Mouse (Mus musculus): Measurements from ENCODE around the gene Ccdc43. TPM values are rescaled to one million over a fixed set of nuclear protein-coding genes. Genes with fewer than 3 reads are reported as not detected.

Ccdc43 gene
- total and polyA plus RNA-seq, 2 experiments from 2014 or later: 20.8 to 25.5 TPM

DNA sequence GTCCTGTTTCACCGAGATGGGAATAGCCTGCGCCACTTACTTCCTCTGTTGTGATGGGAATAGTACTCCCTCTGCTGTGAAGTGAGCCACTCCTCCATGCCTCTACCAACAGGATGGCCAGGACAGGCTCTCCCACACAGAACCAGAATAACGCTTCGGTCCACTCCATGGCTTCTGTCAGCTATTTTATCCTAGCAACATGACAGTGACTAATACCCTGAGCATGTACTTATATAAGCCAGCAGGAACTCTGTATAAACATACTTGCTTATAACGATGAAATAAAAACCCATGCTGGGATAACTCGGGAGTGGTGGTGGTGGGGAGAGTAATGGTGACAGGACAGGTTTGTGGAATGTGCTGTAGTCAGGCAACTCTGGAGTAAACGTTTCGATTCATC, 41.7 kb downstream of the Ccdc43 start:
- TF ChIP-seq EP300 (IDR thresholded peaks at IDR 0.05; ENCODE audit: low read depth): no peak
- no peak for TF ChIP-seq CTCF (IDR thresholded peaks at IDR 0.05; ENCODE audit: low read depth)
- Histone ChIP-seq H3K4me2 (ENCODE audit: low read depth, low read length) (no peak overlapping the region), H3K9me3 (replicated peaks; ENCODE audit: control insufficient read depth, low read length) (no peaks in the 10 kb centered on the region), H3K36me3 (replicated peaks; ENCODE audit: control insufficient read depth, insufficient read depth, low read length) (no peaks in the 10 kb centered on the region), H3K27ac (ENCODE audit: low read depth) (no peak overlapping the region), H3K4me3 (ENCODE audit: low read depth, low read length) (no peak overlapping the region), H3K9ac (replicated peaks; ENCODE audit: low read depth, low read length) (no peak overlapping the region), H3K27me3 (ENCODE audit: control insufficient read depth, insufficient read depth, low read length) (no peaks in the 10 kb centered on the region), H3K4me1 (ENCODE audit: control insufficient read depth, insufficient read depth) (no peaks in the 10 kb centered on the region)
- ATAC-seq (ENCODE audit: insufficient read depth, low read depth) (no peak), DNase-seq (ENCODE audit: low spot score) (no peak)
- WGBS: 50% methylated on average over 8 of the region's 8 CpGs

GRCm38 (mm10) chr11:102652844-102653243, 44.7 kb downstream of the Ccdc43 start:
- no peak for DNase-seq (ENCODE audit: low spot score)
- Histone ChIP-seq H3K27ac (ENCODE audit: low read depth) (no peak overlapping the region), H3K36me3 (replicated peaks; ENCODE audit: control insufficient read depth, insufficient read depth, low read length) (no peaks in the 10 kb centered on the region), H3K9me3 (replicated peaks; ENCODE audit: control insufficient read depth, low read length) (no peaks in the 10 kb centered on the region), H3K4me1 (ENCODE audit: control insufficient read depth, insufficient read depth) (no peaks in the 10 kb centered on the region), H3K27me3 (ENCODE audit: control insufficient read depth, insufficient read depth, low read length) (no peaks in the 10 kb centered on the region), H3K4me3 (ENCODE audit: low read depth, low read length) (no peak overlapping the region), H3K4me2 (ENCODE audit: low read depth, low read length) (no peak overlapping the region), H3K9ac (replicated peaks; ENCODE audit: low read depth, low read length) (no peak overlapping the region)
- WGBS: 63% methylated on average over 3 of the region's 3 CpGs
- no peak for ATAC-seq (ENCODE audit: insufficient read depth, low read depth)
- TF ChIP-seq CTCF (IDR thresholded peaks at IDR 0.05; ENCODE audit: low read depth) (peak; percentile 20; the same call in 1 of the 2 replicates), EP300 (IDR thresholded peaks at IDR 0.05; ENCODE audit: low read depth) (no peak)

GRCm38 (mm10) chr11:102651381-102651780, 46.2 kb downstream of the Ccdc43 start:
- no peaks in the 10 kb centered on the region for H3K9me3 ChIP-seq (replicated peaks; ENCODE audit: control insufficient read depth, low read length)
- no peak overlapping the region for H3K27ac ChIP-seq (ENCODE audit: low read depth)
- no peak overlapping the region for H3K9ac ChIP-seq (replicated peaks; ENCODE audit: low read depth, low read length)
- peak; percentile 62 for ATAC-seq (ENCODE audit: insufficient read depth, low read depth)
- no peak overlapping the region for H3K4me3 ChIP-seq (ENCODE audit: low read depth, low read length)
- no peaks in the 10 kb centered on the region for H3K36me3 ChIP-seq (replicated peaks; ENCODE audit: control insufficient read depth, insufficient read depth, low read length)
- WGBS: 4% methylated on average over 9 of the region's 9 CpGs
- no peak overlapping the region for H3K4me2 ChIP-seq (ENCODE audit: low read depth, low read length)
- TF ChIP-seq EP300 (IDR thresholded peaks at IDR 0.05; ENCODE audit: low read depth): no peak
- peak; percentile 93 for TF ChIP-seq CTCF (IDR thresholded peaks at IDR 0.05; ENCODE audit: low read depth)
- H3K27me3 ChIP-seq (ENCODE audit: control insufficient read depth, insufficient read depth, low read length): no peaks in the 10 kb centered on the region
- DNase-seq (ENCODE audit: low spot score): peak; percentile 28
- no peaks in the 10 kb centered on the region for H3K4me1 ChIP-seq (ENCODE audit: control insufficient read depth, insufficient read depth)

DNA sequence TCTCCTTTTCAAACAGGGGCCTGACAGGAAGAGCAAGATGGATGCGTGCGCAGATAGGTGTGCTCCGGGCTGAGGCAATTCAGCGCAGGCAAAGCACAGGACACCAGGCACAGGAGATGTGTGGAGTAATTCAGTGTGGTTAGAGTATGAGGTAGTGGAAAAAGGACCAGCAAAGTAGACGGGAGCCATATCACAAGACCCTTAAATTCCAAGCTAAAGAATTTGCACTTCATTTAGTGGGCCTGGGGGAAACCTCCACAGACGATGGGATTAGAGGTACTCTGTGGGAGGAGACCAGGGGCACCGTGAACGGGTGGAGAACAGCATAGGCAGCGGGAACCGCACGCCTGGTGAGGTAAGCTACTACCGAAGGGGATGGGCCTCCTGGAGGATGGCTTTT, 49.7 kb downstream of the Ccdc43 start:
- no peak for ATAC-seq (ENCODE audit: insufficient read depth, low read depth)

GRCm38 (mm10) chr11:102646226-102646625, 51.4 kb downstream of the Ccdc43 start:
- H3K4me3 ChIP-seq (ENCODE audit: low read depth, low read length): no peak overlapping the region
- H3K36me3 ChIP-seq (replicated peaks; ENCODE audit: control insufficient read depth, insufficient read depth, low read length): no peaks in the 10 kb centered on the region
- TF ChIP-seq CTCF (IDR thresholded peaks at IDR 0.05; ENCODE audit: low read depth) (no peak), EP300 (IDR thresholded peaks at IDR 0.05; ENCODE audit: low read depth) (no peak)
- H3K9me3 ChIP-seq (replicated peaks; ENCODE audit: control insufficient read depth, low read length): no peaks in the 10 kb centered on the region
- H3K4me2 ChIP-seq (ENCODE audit: low read depth, low read length): no peak overlapping the region
- 55% methylated on average over 13 of the region's 13 CpGs for WGBS
- ATAC-seq (ENCODE audit: insufficient read depth, low read depth) (no peak), DNase-seq (ENCODE audit: low spot score) (no peak)
- no peak overlapping the region for H3K27ac ChIP-seq (ENCODE audit: low read depth)
- H3K9ac ChIP-seq (replicated peaks; ENCODE audit: low read depth, low read length): no peak overlapping the region
- H3K4me1 ChIP-seq (ENCODE audit: control insufficient read depth, insufficient read depth): peaks cover 8% of the 10 kb centered on the region; the same call in 1 of the 2 replicates
- H3K27me3 ChIP-seq (ENCODE audit: control insufficient read depth, insufficient read depth, low read length): no peaks in the 10 kb centered on the region

More for the DNA sequence above, 49.7 kb downstream of the Ccdc43 start:
- TF ChIP-seq CTCF (IDR thresholded peaks at IDR 0.05; ENCODE audit: low read depth) (no peak), EP300 (IDR thresholded peaks at IDR 0.05; ENCODE audit: low read depth) (no peak)
- DNase-seq (ENCODE audit: low spot score): no peak
- no peaks in the 10 kb centered on the region for H3K27me3 ChIP-seq (ENCODE audit: control insufficient read depth, insufficient read depth, low read length)
- WGBS: 58% methylated on average over 12 of the region's 12 CpGs
- H3K4me3 ChIP-seq (ENCODE audit: low read depth, low read length): no peak overlapping the region
- no peaks in the 10 kb centered on the region for H3K9me3 ChIP-seq (replicated peaks; ENCODE audit: control insufficient read depth, low read length)
- H3K9ac ChIP-seq (replicated peaks; ENCODE audit: low read depth, low read length): no peak overlapping the region
- peaks cover 7% of the 10 kb centered on the region; the same call in 1 of the 2 replicates for H3K4me1 ChIP-seq (ENCODE audit: control insufficient read depth, insufficient read depth)
- H3K4me2 ChIP-seq (ENCODE audit: low read depth, low read length): no peak overlapping the region
- no peak overlapping the region for H3K27ac ChIP-seq (ENCODE audit: low read depth)
- no peaks in the 10 kb centered on the region for H3K36me3 ChIP-seq (replicated peaks; ENCODE audit: control insufficient read depth, insufficient read depth, low read length)

- peaks cover 8% of the 10 kb centered on the region; the same call in 1 of the 2 replicates for H3K4me1 ChIP-seq (ENCODE audit: control insufficient read depth, insufficient read depth)
- no peak overlapping the region for H3K4me3 ChIP-seq (ENCODE audit: low read depth, low read length)
- H3K27me3 ChIP-seq (ENCODE audit: control insufficient read depth, insufficient read depth, low read length): no peaks in the 10 kb centered on the region
- TF ChIP-seq CTCF (IDR thresholded peaks at IDR 0.05; ENCODE audit: low read depth): no peak
- TF ChIP-seq EP300 (IDR thresholded peaks at IDR 0.05; ENCODE audit: low read depth): peak; percentile 79
- DNase-seq (ENCODE audit: low spot score): peak; percentile 90
- H3K36me3 ChIP-seq (replicated peaks; ENCODE audit: control insufficient read depth, insufficient read depth, low read length): no peaks in the 10 kb centered on the region
- ATAC-seq (ENCODE audit: insufficient read depth, low read depth): peak; percentile 94
- no peak overlapping the region for H3K4me2 ChIP-seq (ENCODE audit: low read depth, low read length)
- H3K27ac ChIP-seq (ENCODE audit: low read depth): peak overlapping the region; percentile 81
- H3K9me3 ChIP-seq (replicated peaks; ENCODE audit: control insufficient read depth, low read length): no peaks in the 10 kb centered on the region
- H3K9ac ChIP-seq (replicated peaks; ENCODE audit: low read depth, low read length): no peak overlapping the region
- WGBS: 14% methylated on average over 10 of the region's 10 CpGs
These were observed 53.6 kb downstream of the Ccdc43 start for GRCm38 (mm10) chr11:102643891-102644382.

Data from heart, postnatal 0 days (tissue).